Mouse (Mus musculus) liver, adult 2 months (tissue): Measurements from ENCODE around the gene Prickle2. TPM values are rescaled to one million over a fixed set of nuclear protein-coding genes. Genes with fewer than 3 reads are reported as not detected.

Experiments used
- DNase-seq: peaks from one replicate; pipeline ENCODE4 v3.0.0-alpha.2; 2011; ENCODE audit warnings: low read depth, low spot score; ENCODE audit errors: extremely low read depth
- H3K27ac ChIP-seq: fragments of 200-500 bp; replicated peaks from 2 replicates; pipeline ENCODE4 v1.5.1; 2012; ENCODE audit warnings: low read depth, mild to moderate bottlenecking, control low read depth, inconsistent platforms, low read length; ENCODE audit not compliant: insufficient read depth
- H3K27me3 ChIP-seq: fragments of 200-500 bp; 2 replicates; pipeline ENCODE4 v1.6.1; 2012; ENCODE audit warnings: mild to moderate bottlenecking, moderate library complexity, low read length, inconsistent platforms; ENCODE audit not compliant: control insufficient read depth, insufficient read depth
- H3K36me3 ChIP-seq: fragments of 200-500 bp; 2 replicates; pipeline ENCODE4 v1.6.1; 2012; ENCODE audit warnings: low read length, inconsistent platforms; ENCODE audit not compliant: control insufficient read depth, insufficient read depth
- H3K4me1 ChIP-seq: fragments of 200-500 bp; 2 replicates; pipeline ENCODE4 v1.6.1; 2011; ENCODE audit warnings: low read length; ENCODE audit not compliant: control insufficient read depth, insufficient read depth
- H3K4me3 ChIP-seq: fragments of 200-500 bp; 2 replicates; pipeline ENCODE4 v1.5.1; 2011; ENCODE audit warnings: low read depth, mild to moderate bottlenecking, control low read depth, low read length, moderate library complexity; ENCODE audit not compliant: insufficient read depth
- H3K79me2 ChIP-seq: fragments of 200-500 bp; 2 replicates; pipeline ENCODE4 v1.6.1; 2012; ENCODE audit warnings: inconsistent platforms, mild to moderate bottlenecking, low read length, moderate library complexity; ENCODE audit not compliant: control insufficient read depth, insufficient read depth
- H3K9ac ChIP-seq: fragments of 200-500 bp; 2 replicates; pipeline ENCODE4 v1.6.1; 2012; ENCODE audit warnings: low read depth, mild to moderate bottlenecking, control low read depth, inconsistent platforms, low read length
- CTCF ChIP-seq: fragments of 200-500 bp; IDR thresholded peaks from 2 replicates; pipeline ENCODE4 v1.5.1; 2011; ENCODE audit warnings: low read depth, low read length, control low read depth
- POLR2A ChIP-seq: fragments of 200-500 bp; IDR thresholded peaks from 2 replicates; pipeline ENCODE4 v1.6.1; 2011; ENCODE audit warnings: low read length, control low read depth; ENCODE audit not compliant: insufficient read depth; ENCODE audit errors: extremely low read depth
- WGBS: fragments of 180-500 bp; shearing (Covaris S2); methylation state at CpG from one replicate; pipeline ENCODE4 v1.1.7; 2018; 5-methylcytosine and 5-hydroxymethylcytosine counted together
- polyA plus RNA-seq: library from polyadenylated mRNA; depleted of rRNA; stranded (reverse); fragments of >200 nt; gene quantifications from 2 replicates; pipeline ENCODE4 v1.2.3, GENCODE M21; 2012
- total RNA-seq: library from RNA; depleted of rRNA; stranded (reverse); fragments of >200 nt; gene quantifications from 2 replicates; pipeline ENCODE4 v1.2.3, GENCODE M21; 2014

The Prickle2 gene
- total and polyA plus RNA-seq, 2 experiments: 0.42 to 1.1 TPM

GRCm38 (mm10) chr6:92627048-92627617 is 78.8 kb downstream of the Prickle2 start:
- no peak overlapping the region for H3K27ac ChIP-seq
- H3K4me3 ChIP-seq: no peak overlapping the region
- H3K9ac ChIP-seq: no peak overlapping the region
- DNase-seq: no peak
- no peaks in the 10 kb centered on the region for H3K36me3 ChIP-seq
- H3K27me3 ChIP-seq: no peaks in the 10 kb centered on the region
- TF ChIP-seq CTCF (no peak), POLR2A (no peak)
- no peaks in the 10 kb centered on the region for H3K79me2 ChIP-seq
- WGBS: 77% methylated on average over 8 of the region's 8 CpGs
- H3K4me1 ChIP-seq: no peaks in the 10 kb centered on the region

DNA sequence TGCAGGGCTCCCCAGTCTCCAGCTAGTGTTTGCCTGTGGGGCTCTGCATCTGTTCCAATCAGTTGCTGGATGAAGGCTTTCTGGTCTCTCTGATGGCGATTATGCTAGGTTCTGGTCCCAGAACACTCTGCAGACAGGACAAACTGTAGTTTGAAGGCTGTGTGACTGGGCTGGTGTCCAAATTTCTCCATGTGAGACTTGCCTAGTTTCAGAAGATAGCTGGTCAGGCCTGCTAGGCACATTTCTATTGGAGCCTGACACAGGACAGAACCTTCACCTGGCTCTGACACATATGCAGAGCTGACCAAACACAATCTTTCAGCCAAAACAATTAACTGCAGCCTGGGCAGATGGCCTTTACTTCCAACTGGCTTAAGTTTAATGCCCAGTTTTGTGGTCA is 80.0 kb downstream of the Prickle2 start:
- TF ChIP-seq CTCF (no peak), POLR2A (no peak)
- WGBS: 50% methylated on average over 1 of the region's 1 CpGs
- Histone ChIP-seq H3K36me3 (no peaks in the 10 kb centered on the region), H3K79me2 (no peaks in the 10 kb centered on the region), H3K4me3 (no peak overlapping the region), H3K9ac (no peak overlapping the region), H3K27me3 (no peaks in the 10 kb centered on the region), H3K27ac (no peak overlapping the region), H3K4me1 (no peaks in the 10 kb centered on the region)
- peak; percentile 2 for DNase-seq

DNA sequence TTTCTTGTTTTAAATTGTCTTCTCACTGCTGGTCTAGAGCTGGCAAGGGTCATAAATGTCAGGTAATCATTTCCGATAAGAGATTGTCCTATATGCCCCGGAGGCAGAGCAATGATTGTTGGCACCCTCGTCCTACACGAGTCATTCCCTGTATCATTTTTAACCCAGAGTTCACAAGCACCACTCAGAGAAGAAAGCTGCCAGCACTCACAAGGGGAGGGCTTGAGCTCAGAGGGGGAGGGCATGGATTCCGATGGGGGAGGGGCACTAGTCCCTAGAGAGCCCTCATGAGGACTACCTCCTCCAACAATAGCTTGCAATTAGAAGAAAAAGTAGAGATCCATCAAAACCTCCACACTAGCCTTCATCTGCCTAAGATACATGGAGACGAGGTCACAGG is 81.6 kb downstream of the Prickle2 start:
- H3K27ac ChIP-seq: no peak overlapping the region
- 77% methylated on average over 6 of the region's 6 CpGs for WGBS
- H3K9ac ChIP-seq: no peak overlapping the region
- H3K27me3 ChIP-seq: no peaks in the 10 kb centered on the region
- TF ChIP-seq CTCF (no peak), POLR2A (no peak)
- no peaks in the 10 kb centered on the region for H3K4me1 ChIP-seq
- no peaks in the 10 kb centered on the region for H3K79me2 ChIP-seq
- no peak for DNase-seq
- H3K4me3 ChIP-seq: no peak overlapping the region
- H3K36me3 ChIP-seq: no peaks in the 10 kb centered on the region

DNA sequence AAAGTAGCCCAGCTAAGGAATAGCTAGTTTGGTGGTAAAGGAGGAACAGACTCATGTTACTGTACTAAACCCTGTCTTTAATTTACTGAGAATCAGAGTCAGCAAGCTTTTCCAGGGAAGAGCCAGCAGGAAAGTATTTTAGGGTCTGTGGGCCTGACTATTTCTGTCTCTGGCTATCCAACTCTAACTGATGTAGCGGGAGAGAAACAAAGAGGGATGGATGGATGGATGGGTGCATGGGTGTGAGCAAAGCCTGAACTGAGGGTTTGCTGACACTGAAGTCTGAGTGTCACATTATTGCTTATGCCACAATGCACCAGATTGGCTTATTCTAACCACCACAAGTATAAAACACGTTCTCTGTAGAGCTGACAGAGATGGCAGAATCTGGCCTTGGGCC is 88.8 kb downstream of the Prickle2 start:
- Histone ChIP-seq H3K79me2 (no peaks in the 10 kb centered on the region), H3K27ac (no peak overlapping the region), H3K36me3 (no peaks in the 10 kb centered on the region), H3K4me1 (no peaks in the 10 kb centered on the region), H3K4me3 (no peak overlapping the region), H3K9ac (no peak overlapping the region), H3K27me3 (no peaks in the 10 kb centered on the region)
- no peak for DNase-seq
- 63% methylated on average over 2 of the region's 2 CpGs for WGBS
- TF ChIP-seq POLR2A: no peak
- no peak for TF ChIP-seq CTCF

GRCm38 (mm10) chr6:92614771-92615170 is 91.2 kb downstream of the Prickle2 start:
- Histone ChIP-seq H3K36me3 (no peaks in the 10 kb centered on the region), H3K79me2 (no peaks in the 10 kb centered on the region), H3K4me1 (no peaks in the 10 kb centered on the region), H3K27me3 (no peaks in the 10 kb centered on the region), H3K27ac (no peak overlapping the region), H3K9ac (no peak overlapping the region), H3K4me3 (no peak overlapping the region)
- 82% methylated on average over 3 of the region's 3 CpGs for WGBS
- DNase-seq: no peak
- TF ChIP-seq CTCF: no peak
- TF ChIP-seq POLR2A: no peak

GRCm38 (mm10) chr6:92612151-92612769 is 93.7 kb downstream of the Prickle2 start:
- no peaks in the 10 kb centered on the region for H3K4me1 ChIP-seq
- no peak for DNase-seq
- H3K79me2 ChIP-seq: no peaks in the 10 kb centered on the region
- no peak overlapping the region for H3K4me3 ChIP-seq
- no peak for TF ChIP-seq CTCF
- no peak for TF ChIP-seq POLR2A
- no peak overlapping the region for H3K27ac ChIP-seq
- H3K9ac ChIP-seq: no peak overlapping the region
- H3K27me3 ChIP-seq: no peaks in the 10 kb centered on the region
- no peaks in the 10 kb centered on the region for H3K36me3 ChIP-seq
- whole genome bisulfite sequencing: 72% methylated on average over 2 of the region's 2 CpGs
